Mouse (Mus musculus) intestine, embryonic 15.5 days (tissue): ENCODE measurements around the gene Igfbp5. TPM values are rescaled to one million over a fixed set of nuclear protein-coding genes. Genes with fewer than 3 reads are reported as not detected.

ENCODE experiments used
- ATAC-seq: fragments of 200-750 bp; cut with Nextera tagmentation; 2 replicates; pipeline ENCODE4 v1.8.0; 2017; ENCODE audit warnings: moderate TSS enrichment, moderate library complexity
- H3K27ac ChIP-seq: fragments of 300-500 bp; sonication (generic); 2 replicates; pipeline ENCODE4 v1.5.1; 2015; ENCODE audit warnings: mild to moderate bottlenecking, inconsistent platforms
- H3K27me3 ChIP-seq: fragments of 300-500 bp; sonication (generic); replicated peaks from 2 replicates; pipeline ENCODE4 v1.6.1; 2015; ENCODE audit warnings: inconsistent platforms
- H3K36me3 ChIP-seq: fragments of 300-500 bp; sonication (generic); 2 replicates; pipeline ENCODE4 v1.6.1; 2015; ENCODE audit warnings: inconsistent platforms
- H3K4me1 ChIP-seq: fragments of 300-500 bp; sonication (generic); replicated peaks from 2 replicates; pipeline ENCODE4 v1.6.1; 2015; ENCODE audit warnings: inconsistent platforms
- H3K4me2 ChIP-seq: fragments of 300-500 bp; sonication (generic); replicated peaks from 2 replicates; pipeline ENCODE4 v1.6.1; 2015; ENCODE audit warnings: mild to moderate bottlenecking, inconsistent platforms
- H3K4me3 ChIP-seq: fragments of 300-500 bp; sonication (generic); replicated peaks from 2 replicates; pipeline ENCODE4 v1.5.1; 2015; ENCODE audit warnings: inconsistent platforms
- H3K9ac ChIP-seq: fragments of 300-500 bp; sonication (generic); 2 replicates; pipeline ENCODE4 v1.6.1; 2015; ENCODE audit warnings: inconsistent platforms
- H3K9me3 ChIP-seq: fragments of 300-500 bp; sonication (generic); 2 replicates; pipeline ENCODE4 v1.6.1; 2016; ENCODE audit warnings: inconsistent platforms
- WGBS: fragments of 180-500 bp; shearing (Covaris S2); methylation state at CpG from one replicate; pipeline ENCODE4 v1.1.7; 2015; 5-methylcytosine and 5-hydroxymethylcytosine counted together
- polyA plus RNA-seq: library from polyadenylated mRNA; unstranded; fragments of >200 nt; fragmentation: Nextera tagmentation; extraction: Ambion mirVana; gene quantifications from 2 replicates; pipeline ENCODE4 v1.2.1, GENCODE M21; 2015

Igfbp5 gene
- polyA plus RNA-seq, 1 experiment from 2014 or later, result 50.7 TPM

GRCm38 (mm10) chr1:72867346-72867745 is 7.3 kb downstream of the Igfbp5 start:
- Histone ChIP-seq H3K4me3 (no peak overlapping the region), H3K4me1 (peaks cover 23% of the 10 kb centered on the region), H3K9me3 (no peaks in the 10 kb centered on the region), H3K27me3 (no peaks in the 10 kb centered on the region; the same call in 1 of the 2 replicates), H3K27ac (no peak overlapping the region), H3K36me3 (no peaks in the 10 kb centered on the region), H3K4me2 (no peak overlapping the region), H3K9ac (no peak overlapping the region)
- WGBS, result 61% methylated on average over 1 of the region's 1 CpGs
- no peak for ATAC-seq

GRCm38 (mm10) chr1:72866417-72866816 is 8.3 kb downstream of the Igfbp5 start:
- Histone ChIP-seq H3K27ac (no peak overlapping the region), H3K9me3 (no peaks in the 10 kb centered on the region), H3K4me3 (no peak overlapping the region), H3K36me3 (no peaks in the 10 kb centered on the region), H3K4me2 (no peak overlapping the region), H3K27me3 (no peaks in the 10 kb centered on the region), H3K9ac (no peak overlapping the region), H3K4me1 (peaks cover 17% of the 10 kb centered on the region)
- WGBS, result 61% methylated on average over 5 of the region's 5 CpGs
- ATAC-seq, result no peak

GRCm38 (mm10) chr1:72865900-72866299 is 8.8 kb downstream of the Igfbp5 start:
- Histone ChIP-seq H3K9ac (no peak overlapping the region), H3K36me3 (no peaks in the 10 kb centered on the region), H3K4me3 (no peak overlapping the region), H3K4me1 (peaks cover 16% of the 10 kb centered on the region), H3K4me2 (no peak overlapping the region), H3K9me3 (no peaks in the 10 kb centered on the region), H3K27ac (no peak overlapping the region), H3K27me3 (no peaks in the 10 kb centered on the region)
- 27% methylated on average over 6 of the region's 6 CpGs for WGBS
- no peak for ATAC-seq

- Histone ChIP-seq H3K4me1 (peaks cover 7% of the 10 kb centered on the region), H3K4me3 (no peak overlapping the region), H3K27ac (no peak overlapping the region), H3K27me3 (no peaks in the 10 kb centered on the region), H3K36me3 (peaks cover 3% of the 10 kb centered on the region; the same call in 1 of the 2 replicates), H3K9ac (no peak overlapping the region), H3K4me2 (no peak overlapping the region), H3K9me3 (no peaks in the 10 kb centered on the region)
- 65% methylated on average over 3 of the region's 3 CpGs for WGBS
- no peak for ATAC-seq
Observed at GRCm38 (mm10) chr1:72864272-72864671, 10.4 kb downstream of the Igfbp5 start.

- no peak for ATAC-seq
- no peak overlapping the region for H3K4me3 ChIP-seq
- WGBS, result 89% methylated on average over 8 of the region's 8 CpGs
- H3K36me3 ChIP-seq, result peaks cover 3% of the 10 kb centered on the region; the same call in 1 of the 2 replicates
- H3K4me2 ChIP-seq, result no peak overlapping the region
- no peaks in the 10 kb centered on the region for H3K27me3 ChIP-seq
- peaks cover 7% of the 10 kb centered on the region for H3K4me1 ChIP-seq
- H3K27ac ChIP-seq, result no peak overlapping the region
- no peaks in the 10 kb centered on the region for H3K9me3 ChIP-seq
- no peak overlapping the region for H3K9ac ChIP-seq
Observed at GRCm38 (mm10) chr1:72863692-72864091, 11.0 kb downstream of the Igfbp5 start.

- H3K9ac ChIP-seq, result no peak overlapping the region
- WGBS, result 86% methylated on average over 21 of the region's 21 CpGs
- no peak overlapping the region for H3K4me3 ChIP-seq
- H3K4me2 ChIP-seq, result no peak overlapping the region
- H3K36me3 ChIP-seq, result peaks cover 3% of the 10 kb centered on the region; the same call in 1 of the 2 replicates
- no peak overlapping the region for H3K27ac ChIP-seq
- no peak for ATAC-seq
- H3K9me3 ChIP-seq, result no peaks in the 10 kb centered on the region
- 0 out of 2 replicates have a peak, but pooled peaks cover under 1% of the 10 kb centered on the region for H3K4me1 ChIP-seq
- no peaks in the 10 kb centered on the region for H3K27me3 ChIP-seq
Observed at GRCm38 (mm10) chr1:72862248-72862647, 12.4 kb downstream of the Igfbp5 start.

GRCm38 (mm10) chr1:72861702-72862101 is 13.0 kb downstream of the Igfbp5 start:
- Histone ChIP-seq H3K4me3 (no peak overlapping the region), H3K4me1 (no peaks in the 10 kb centered on the region), H3K4me2 (no peak overlapping the region), H3K9ac (no peak overlapping the region), H3K27ac (no peak overlapping the region), H3K36me3 (peaks cover 3% of the 10 kb centered on the region; the same call in 1 of the 2 replicates), H3K27me3 (no peaks in the 10 kb centered on the region), H3K9me3 (no peaks in the 10 kb centered on the region)
- 60% methylated on average over 2 of the region's 2 CpGs for WGBS
- no peak for ATAC-seq

GRCm38 (mm10) chr1:72860502-72860901 is 14.2 kb downstream of the Igfbp5 start:
- no peaks in the 10 kb centered on the region for H3K4me1 ChIP-seq
- H3K9me3 ChIP-seq, result no peaks in the 10 kb centered on the region
- no peak overlapping the region for H3K9ac ChIP-seq
- no peak for ATAC-seq
- 85% methylated on average over 2 of the region's 2 CpGs for WGBS
- no peak overlapping the region for H3K27ac ChIP-seq
- H3K36me3 ChIP-seq, result peaks cover 3% of the 10 kb centered on the region; the same call in 1 of the 2 replicates
- no peak overlapping the region for H3K4me2 ChIP-seq
- no peaks in the 10 kb centered on the region for H3K27me3 ChIP-seq
- H3K4me3 ChIP-seq, result no peak overlapping the region

GRCm38 (mm10) chr1:72859963-72860362 is 14.7 kb downstream of the Igfbp5 start:
- Histone ChIP-seq H3K9ac (no peak overlapping the region), H3K4me1 (no peaks in the 10 kb centered on the region), H3K27me3 (no peaks in the 10 kb centered on the region), H3K27ac (no peak overlapping the region), H3K4me3 (no peak overlapping the region), H3K36me3 (peaks cover 3% of the 10 kb centered on the region; the same call in 1 of the 2 replicates), H3K4me2 (no peak overlapping the region), H3K9me3 (no peaks in the 10 kb centered on the region)
- WGBS, result 93% methylated on average over 9 of the region's 9 CpGs
- ATAC-seq, result no peak

- no peak for ATAC-seq
- no peaks in the 10 kb centered on the region for H3K27me3 ChIP-seq
- H3K4me3 ChIP-seq, result no peak overlapping the region
- no peak overlapping the region for H3K9ac ChIP-seq
- no peak overlapping the region for H3K4me2 ChIP-seq
- peaks cover 3% of the 10 kb centered on the region; the same call in 1 of the 2 replicates for H3K36me3 ChIP-seq
- no peaks in the 10 kb centered on the region for H3K4me1 ChIP-seq
- H3K27ac ChIP-seq, result no peak overlapping the region
- 72% methylated on average over 5 of the region's 5 CpGs for WGBS
- no peaks in the 10 kb centered on the region for H3K9me3 ChIP-seq
Observed at GRCm38 (mm10) chr1:72858874-72859273, 15.8 kb downstream of the Igfbp5 start.

- ATAC-seq, result no peak
Observed at GRCm38 (mm10) chr1:72858286-72858685, 16.4 kb downstream of the Igfbp5 start.

GRCm38 (mm10) chr1:72857631-72858030 is 17.1 kb downstream of the Igfbp5 start:
- ATAC-seq, result no peak
- Histone ChIP-seq H3K9ac (no peak overlapping the region), H3K4me2 (no peak overlapping the region), H3K36me3 (peaks cover 3% of the 10 kb centered on the region; the same call in 1 of the 2 replicates), H3K4me3 (no peak overlapping the region), H3K4me1 (no peaks in the 10 kb centered on the region), H3K9me3 (no peaks in the 10 kb centered on the region), H3K27ac (no peak overlapping the region), H3K27me3 (no peaks in the 10 kb centered on the region)
- 69% methylated on average over 5 of the region's 5 CpGs for WGBS

More at GRCm38 (mm10) chr1:72858286-72858685, 16.4 kb downstream of the Igfbp5 start:
- WGBS, result 84% methylated on average over 9 of the region's 9 CpGs
- Histone ChIP-seq H3K4me3 (no peak overlapping the region), H3K27me3 (no peaks in the 10 kb centered on the region), H3K27ac (no peak overlapping the region), H3K36me3 (peaks cover 3% of the 10 kb centered on the region; the same call in 1 of the 2 replicates), H3K4me2 (no peak overlapping the region), H3K9ac (no peak overlapping the region), H3K9me3 (no peaks in the 10 kb centered on the region), H3K4me1 (no peaks in the 10 kb centered on the region)

GRCm38 (mm10) chr1:72857142-72857541 is 17.5 kb downstream of the Igfbp5 start:
- Histone ChIP-seq H3K27ac (no peak overlapping the region), H3K9me3 (no peaks in the 10 kb centered on the region), H3K4me2 (no peak overlapping the region), H3K4me1 (no peaks in the 10 kb centered on the region), H3K4me3 (no peak overlapping the region), H3K36me3 (peaks cover 3% of the 10 kb centered on the region; the same call in 1 of the 2 replicates), H3K27me3 (no peaks in the 10 kb centered on the region), H3K9ac (no peak overlapping the region)
- 81% methylated on average over 7 of the region's 7 CpGs for whole genome bisulfite sequencing
- no peak for ATAC-seq
